37 mouse cellular contexts compared by ENCODE assay signal in genomic region chr11:67738345-67738744, GRCm38 (mm10). TPM values are rescaled to one million over a fixed set of nuclear protein-coding genes. Genes with fewer than 3 reads are reported as not detected.
"Had no signal": no experiment of that assay in that cellular context is flagged by ENCODE, and none has a peak within 500 bp of the region (broad histone marks: within the 10 kb centered on the region; RNA-seq: fewer than 3 reads in every experiment).

No protein-coding gene starts in this region.

- H3K4me1 ChIP-seq: embryonic facial prominence, embryonic 10.5 days; embryonic facial prominence, embryonic 12.5 days; embryonic facial prominence, embryonic 13.5 days; embryonic facial prominence, embryonic 15.5 days; forebrain, embryonic 10.5 days; forebrain, embryonic 12.5 days; forebrain, embryonic 13.5 days; forebrain, embryonic 15.5 days had no signal

- DNase-seq: cerebellum, adult 9-10 months; cerebellum, adult 9-11 months; cerebellum, postnatal 10 days; cerebellum, postnatal 14 days; cerebellum, postnatal 25 days; cerebellum, postnatal 36 days; embryo, embryonic 11 days; gastrocnemius, adult 2 months; gastrocnemius, postnatal 10 days; gastrocnemius, postnatal 14 days; gastrocnemius, postnatal 25 days; gastrocnemius, postnatal 36 days; heart, adult 11 months; heart, adult 18-20 months; heart, adult 2 months had no signal

- H3K9ac ChIP-seq: embryonic facial prominence, embryonic 12.5 days; embryonic facial prominence, embryonic 13.5 days; embryonic facial prominence, embryonic 15.5 days; forebrain, embryonic 12.5 days; forebrain, embryonic 13.5 days; forebrain, embryonic 15.5 days; forebrain, postnatal 0 days had no signal

- H3K4me3 ChIP-seq: embryonic facial prominence, embryonic 10.5 days; embryonic facial prominence, embryonic 12.5 days; embryonic facial prominence, embryonic 13.5 days; embryonic facial prominence, embryonic 15.5 days; erythroblast, embryonic 14.5 days; forebrain, embryonic 10.5 days; forebrain, embryonic 12.5 days; forebrain, embryonic 13.5 days; forebrain, embryonic 15.5 days; gastrocnemius, adult 2 months; heart, adult 2 months had no signal

- H3K27me3 ChIP-seq: embryonic facial prominence, embryonic 12.5 days; embryonic facial prominence, embryonic 13.5 days; embryonic facial prominence, embryonic 15.5 days; forebrain, embryonic 12.5 days; forebrain, embryonic 13.5 days; forebrain, embryonic 15.5 days had no signal

- H3K36me3 ChIP-seq: embryonic facial prominence, embryonic 10.5 days; embryonic facial prominence, embryonic 12.5 days; embryonic facial prominence, embryonic 13.5 days; embryonic facial prominence, embryonic 15.5 days; forebrain, embryonic 10.5 days; forebrain, embryonic 12.5 days; forebrain, embryonic 15.5 days had no signal

- H3K4me2 ChIP-seq: embryonic facial prominence, embryonic 12.5 days; embryonic facial prominence, embryonic 13.5 days; embryonic facial prominence, embryonic 15.5 days; forebrain, embryonic 12.5 days; forebrain, embryonic 13.5 days; forebrain, embryonic 15.5 days had no signal

- H3K27ac ChIP-seq: embryonic facial prominence, embryonic 10.5 days; embryonic facial prominence, embryonic 12.5 days; embryonic facial prominence, embryonic 13.5 days; embryonic facial prominence, embryonic 15.5 days; forebrain, embryonic 10.5 days; forebrain, embryonic 12.5 days; forebrain, embryonic 13.5 days; forebrain, embryonic 15.5 days; gastrocnemius, adult 2 months; heart, adult 2 months had no signal

- H3K9me3 ChIP-seq: embryonic facial prominence, embryonic 10.5 days; embryonic facial prominence, embryonic 12.5 days; embryonic facial prominence, embryonic 13.5 days; embryonic facial prominence, embryonic 15.5 days; forebrain, embryonic 10.5 days; forebrain, embryonic 12.5 days; forebrain, embryonic 13.5 days; forebrain, embryonic 15.5 days had no signal

RNA-seq across cellular contexts. Expression of gene Glp2r, which starts 32.6 kb away (rescaled TPM):
- total RNA-seq: common myeloid progenitor, adult 5-6 weeks; granulocyte monocyte progenitor cell, adult 5-6 weeks; heart, adult 18-20 months; heart, adult 2 months; heart, adult 8-10 months had no signal
- polyA plus RNA-seq: embryonic facial prominence, embryonic 10.5 days; embryonic facial prominence, embryonic 11.5 days; embryonic facial prominence, embryonic 13.5 days; embryonic facial prominence, embryonic 14.5 days; erythroblast, embryonic 14.5 days; forebrain, embryonic 10.5 days; forebrain, embryonic 11.5 days; forebrain, embryonic 12.5 days; forebrain, embryonic 13.5 days; heart, adult 2 months had no signal

RNA-seq across cellular contexts. Expression of gene Gsg1l2, which starts 36.1 kb away (rescaled TPM):
- total RNA-seq: common myeloid progenitor, adult 5-6 weeks; forebrain, postnatal 0 days; gastrocnemius, adult 18-20 months; gastrocnemius, adult 2 months; gastrocnemius, adult 8-10 months; gastrocnemius, postnatal 10 days; gastrocnemius, postnatal 14 days; gastrocnemius, postnatal 25 days; gastrocnemius, postnatal 36 days; gastrocnemius, postnatal 4 days; granulocyte monocyte progenitor cell, adult 5-6 weeks; heart, adult 18-20 months; heart, adult 2 months; heart, adult 8-10 months had no signal
- polyA plus RNA-seq: embryonic facial prominence, embryonic 10.5 days; embryonic facial prominence, embryonic 11.5 days; embryonic facial prominence, embryonic 12.5 days; embryonic facial prominence, embryonic 13.5 days; embryonic facial prominence, embryonic 14.5 days; embryonic facial prominence, embryonic 15.5 days; erythroblast, embryonic 14.5 days; forebrain, embryonic 10.5 days; forebrain, embryonic 11.5 days; forebrain, embryonic 12.5 days; forebrain, embryonic 13.5 days; forebrain, embryonic 14.5 days; forebrain, embryonic 15.5 days; forebrain, embryonic 16.5 days; forebrain, postnatal 0 days; gonadal fat pad, adult 2 months; heart, adult 2 months had no signal

RNA-seq across cellular contexts. Expression of gene Rcvrn, which starts 43.2 kb away (rescaled TPM):
- total RNA-seq: common myeloid progenitor, adult 5-6 weeks; gastrocnemius, adult 2 months; gastrocnemius, postnatal 10 days; gastrocnemius, postnatal 14 days; gastrocnemius, postnatal 36 days; granulocyte monocyte progenitor cell, adult 5-6 weeks; heart, adult 18-20 months; heart, adult 2 months; heart, adult 8-10 months had no signal
- polyA plus RNA-seq: embryonic facial prominence, embryonic 10.5 days; embryonic facial prominence, embryonic 11.5 days; embryonic facial prominence, embryonic 12.5 days; embryonic facial prominence, embryonic 13.5 days; embryonic facial prominence, embryonic 14.5 days; embryonic facial prominence, embryonic 15.5 days; erythroblast, embryonic 14.5 days; forebrain, embryonic 10.5 days; forebrain, embryonic 11.5 days; forebrain, embryonic 12.5 days; forebrain, embryonic 13.5 days; forebrain, embryonic 14.5 days; forebrain, embryonic 15.5 days; forebrain, embryonic 16.5 days; forebrain, postnatal 0 days; gonadal fat pad, adult 2 months; heart, adult 2 months had no signal

RNA-seq across cellular contexts. Expression of gene Dhrs7c, which starts 59.6 kb away (rescaled TPM):
- total RNA-seq: common myeloid progenitor, adult 5-6 weeks had no signal
- polyA plus RNA-seq: embryonic facial prominence, embryonic 10.5 days; embryonic facial prominence, embryonic 11.5 days; erythroblast, embryonic 14.5 days; forebrain, embryonic 10.5 days; forebrain, embryonic 11.5 days; forebrain, embryonic 12.5 days; forebrain, embryonic 13.5 days; forebrain, embryonic 14.5 days; forebrain, embryonic 15.5 days; forebrain, embryonic 16.5 days had no signal
